Comparison of ENCODE assay signal across 8 mouse cellular contexts in the genomic region with DNA sequence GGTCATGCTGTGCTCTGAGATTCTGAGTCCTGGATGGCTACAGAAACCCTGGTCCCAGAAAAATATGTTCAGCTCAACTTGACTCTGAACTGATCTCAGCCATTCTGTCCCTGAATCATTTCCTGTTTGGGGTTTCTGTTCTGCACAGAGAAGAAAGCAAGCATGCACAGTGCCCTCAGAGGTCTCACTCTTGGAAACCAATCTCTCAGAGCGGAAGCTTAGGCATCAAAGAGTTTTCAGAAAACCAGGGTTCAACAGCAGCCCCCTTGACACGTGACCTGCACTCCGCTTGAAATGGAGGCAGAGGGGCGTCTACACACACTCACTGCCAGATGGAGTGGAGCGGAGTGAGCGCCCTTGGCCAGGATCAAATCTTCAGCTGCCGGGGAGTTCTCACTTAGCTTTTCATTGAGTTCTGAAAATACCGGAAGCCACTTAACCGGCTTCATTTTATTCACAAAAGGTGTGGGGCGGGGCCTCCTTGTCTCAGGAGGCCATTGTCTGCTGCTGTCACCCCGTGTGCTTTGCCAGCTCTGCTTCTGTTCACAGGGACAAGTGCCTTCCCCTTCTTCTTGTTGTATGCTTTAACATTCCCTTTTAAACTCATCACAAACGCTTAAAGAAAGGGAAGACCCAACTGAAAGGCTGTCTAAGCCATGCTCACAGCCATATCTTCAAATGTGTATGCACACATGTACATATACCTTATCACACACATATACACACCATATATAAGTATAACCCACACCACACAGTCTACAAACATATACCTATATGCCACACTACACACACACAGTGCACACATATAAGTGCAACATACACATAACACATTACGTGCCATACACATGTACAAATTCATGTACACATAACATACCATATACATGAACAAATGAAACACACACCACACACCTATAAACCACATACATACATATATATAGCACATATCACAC. TPM values are rescaled to one million over a fixed set of nuclear protein-coding genes. Genes with fewer than 3 reads are reported as not detected.
DNase-seq lines count a peak whose midpoint lies in the region; ATAC-seq and TF ChIP-seq lines count a peak whose summit lies in the region.

No protein-coding gene starts in this region.

- H3K27ac ChIP-seq in hindbrain, embryonic 10.5 days = peak overlapping the region; percentile 77
- H3K27ac ChIP-seq in liver, embryonic 13.5 days = peak overlapping the region; percentile 4
- peak overlapping the region; percentile 57; the same call in 1 of the 2 replicates for H3K27ac ChIP-seq in small intestine, adult 2 months (ENCODE audit: insufficient read depth, low read depth, low read length)

- ATAC-seq in liver, embryonic 13.5 days (ENCODE audit: low read depth) = no peak

- H3K27me3 ChIP-seq in hindbrain, embryonic 10.5 days (ENCODE audit: insufficient read depth, poor library complexity, severe bottlenecking) = no peaks in the 10 kb centered on the region
- no peaks in the 10 kb centered on the region for H3K27me3 ChIP-seq in liver, embryonic 13.5 days
- no peaks in the 10 kb centered on the region for H3K27me3 ChIP-seq in small intestine, adult 2 months (ENCODE audit: control insufficient read depth, insufficient read depth, low read length)

- no peak for TF ChIP-seq POLR2A in small intestine, adult 2 months (IDR thresholded peaks at IDR 0.05; ENCODE audit: low read depth, low read length)

- no peak for TF ChIP-seq CTCF in small intestine, adult 2 months (IDR thresholded peaks at IDR 0.05; ENCODE audit: extremely low read depth, insufficient read length, insufficient replicate concordance, low read depth, low read length)

- H3K4me1 ChIP-seq in hindbrain, embryonic 10.5 days (replicated peaks) = peaks cover 42% of the 10 kb centered on the region
- peaks cover 18% of the 10 kb centered on the region for H3K4me1 ChIP-seq in liver, embryonic 13.5 days (replicated peaks)
- peaks cover 8% of the 10 kb centered on the region; the same call in 1 of the 2 replicates for H3K4me1 ChIP-seq in small intestine, adult 2 months (ENCODE audit: control insufficient read depth, insufficient read depth, insufficient read length, low read length)

- H3K36me3 ChIP-seq in hindbrain, embryonic 10.5 days = no peaks in the 10 kb centered on the region; the same call in 1 of the 2 replicates
- no peaks in the 10 kb centered on the region for H3K36me3 ChIP-seq in liver, embryonic 13.5 days
- H3K36me3 ChIP-seq in small intestine, adult 2 months (ENCODE audit: control insufficient read depth, insufficient read depth, low read length) = no peaks in the 10 kb centered on the region

- peak; percentile 87 for DNase-seq in ES-CJ7 (ENCODE audit: low read depth, low spot score)
- DNase-seq in embryo, embryonic 11 days = peak; percentile 56
- peak; percentile 54 for DNase-seq in hindbrain, embryonic 10.5 days (ENCODE audit: low spot score)
- DNase-seq in liver, embryonic 13.5 days = no peak
- DNase-seq in adrenal gland, adult 8-10 months = no peak
- DNase-seq in urinary bladder, postnatal 25 days (ENCODE audit: low spot score) = no peak
- no peak for DNase-seq in frontal cortex, postnatal 10 days (ENCODE audit: low spot score in 2 of 2)

- H3K9ac ChIP-seq in liver, embryonic 13.5 days = no peak overlapping the region

- peak overlapping the region; percentile 36 for H3K4me3 ChIP-seq in hindbrain, embryonic 10.5 days
- no peak overlapping the region for H3K4me3 ChIP-seq in liver, embryonic 13.5 days (replicated peaks)
- H3K4me3 ChIP-seq in small intestine, adult 2 months (ENCODE audit: low read depth, low read length) = peak overlapping the region; percentile 40

- H3K4me2 ChIP-seq in liver, embryonic 13.5 days = peak overlapping the region; percentile 35

- H3K9me3 ChIP-seq in hindbrain, embryonic 10.5 days = no peaks in the 10 kb centered on the region
- H3K9me3 ChIP-seq in liver, embryonic 13.5 days (replicated peaks) = no peaks in the 10 kb centered on the region

- WGBS in hindbrain, embryonic 10.5 days = 22% methylated on average over 13 of the region's 13 CpGs
- WGBS in liver, embryonic 13.5 days (ENCODE audit: insufficient replicate concordance) = 33% methylated on average over 13 of the region's 13 CpGs
- WGBS in small intestine, adult 2 months = 60% methylated on average over 13 of the region's 13 CpGs

RNA-seq across cellular contexts. Expression of a gene that starts 36.2 kb away (rescaled TPM):
- 73.2 and 78.1 TPM in 2 replicates for polyA plus RNA-seq in hindbrain, embryonic 10.5 days (2016; fragmentation: Nextera tagmentation; extraction: Ambion mirVana)
- polyA plus RNA-seq in liver, embryonic 13.5 days (2015; fragmentation: Nextera tagmentation; extraction: Ambion mirVana) = 37.7 and 41.0 TPM in 2 replicates
- polyA plus RNA-seq in small intestine, adult 2 months (2012; rRNA removed) = 8.7 and 13.3 TPM in 2 replicates
- 10 to 100 TPM; 33.8 to 36.4 (median 34.4) TPM for total RNA-seq in adrenal gland, adult 8-10 months (2022)

Comparison
In these comparisons a context has a peak if more than half of its experiments do, and no peak if none do; other contexts are left out.
1. DNase-seq: peak in ES-CJ7 (single experiment), embryo, embryonic 11 days (single experiment) and hindbrain, embryonic 10.5 days (single experiment); none in liver, embryonic 13.5 days (single experiment), adrenal gland, adult 8-10 months (single experiment), urinary bladder, postnatal 25 days (single experiment) and frontal cortex, postnatal 10 days (0 of 2).
2. H3K27ac ChIP-seq: peak in every context shown above with its lines; median percentile 77 in hindbrain, embryonic 10.5 days; 57 in small intestine, adult 2 months; 4 in liver, embryonic 13.5 days.